Mouse (Mus musculus): ENCODE measurements around the gene Akt1s1.
A peak's percentile ranks its signal among the peaks of the same experiment; 100 is the strongest.
"Not testable (repeated sequence)": the region's sequence is repeated elsewhere in the genome, so short reads cannot be mapped to it uniquely, and the experiment has no call there.

Gene Akt1s1

GRCm38 (mm10) chr7:44869697-44870528, 21.1 kb downstream of the Akt1s1 start, which contains the start of gene Ptov1:
Gene Ptov1 (minus strand): TSS chr7:44869788.
- DNase-seq (ENCODE audit: low read depth, low spot score): peak; percentile 96

DNA sequence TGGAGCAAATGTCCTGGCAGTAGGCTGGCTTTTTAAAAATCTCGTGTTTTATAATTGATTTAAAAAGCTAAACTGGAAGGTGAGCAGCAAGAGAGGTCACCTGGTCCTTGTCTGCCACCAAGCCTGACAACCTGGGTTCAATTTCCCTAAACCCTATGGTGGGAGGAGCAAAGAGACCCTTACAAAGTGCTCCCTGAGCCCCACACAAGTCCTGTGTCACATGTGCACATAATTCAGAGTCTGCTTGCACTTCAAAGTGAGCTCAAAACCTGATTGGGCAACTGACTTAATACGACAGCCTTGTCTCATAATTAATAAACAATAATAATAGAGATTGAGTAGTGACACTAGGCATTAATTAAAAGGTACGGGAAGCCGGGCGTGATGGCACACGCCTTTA, 21.8 kb downstream of the Akt1s1 start:
- no peak for DNase-seq (ENCODE audit: low read depth, low spot score)

DNA sequence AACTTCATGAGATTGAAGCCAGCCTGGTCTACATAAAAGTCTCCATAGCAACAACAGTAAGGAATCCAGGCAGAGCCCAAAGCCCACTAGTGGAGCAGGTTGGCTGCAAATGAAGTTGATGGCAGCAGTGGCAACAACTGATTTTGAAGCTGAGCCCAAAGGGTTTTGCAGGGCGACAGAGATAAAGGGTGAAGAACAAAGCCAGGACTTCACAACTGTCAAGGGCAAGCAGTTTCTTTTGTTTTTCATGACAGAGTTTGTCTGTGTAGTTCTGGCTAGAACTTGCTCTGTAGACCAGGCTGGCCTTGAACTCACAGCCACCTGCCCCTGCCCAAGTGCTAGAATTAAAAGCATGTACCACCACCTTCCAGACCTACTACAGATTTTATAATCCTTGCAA, 22.4 kb downstream of the Akt1s1 start:
- no peak for DNase-seq (ENCODE audit: low read depth, low spot score)

GRCm38 (mm10) chr7:44871774-44872173, 23.0 kb downstream of the Akt1s1 start:
- not testable (repeated sequence) for DNase-seq (ENCODE audit: low read depth, low spot score)

DNA sequence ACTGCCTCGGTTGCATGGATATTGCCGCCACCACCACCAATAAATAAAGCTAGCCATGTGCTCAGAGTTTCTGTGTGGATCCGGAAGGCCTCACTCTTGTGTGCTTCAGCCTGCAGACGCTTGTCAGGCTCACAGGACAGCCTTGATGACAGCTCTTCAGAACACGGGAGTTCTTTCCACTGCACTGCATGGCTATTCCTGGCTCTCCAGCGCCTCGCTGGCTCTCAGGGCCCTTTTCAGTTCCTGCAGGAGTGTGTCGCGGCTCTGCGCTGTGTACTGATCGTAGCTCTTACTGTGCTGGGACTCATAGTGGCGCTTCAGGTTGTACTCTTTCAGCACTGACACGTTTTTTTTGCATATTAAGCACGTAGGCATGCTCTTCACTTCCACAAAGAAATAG, 29.0 kb downstream of the Akt1s1 start:
- DNase-seq (ENCODE audit: low read depth, low spot score): no peak

GRCm38 (mm10) chr7:44883036-44883435, 34.2 kb downstream of the Akt1s1 start:
- DNase-seq (ENCODE audit: low read depth, low spot score): no peak

- DNase-seq (ENCODE audit: low read depth, low spot score): no peak
Measured at GRCm38 (mm10) chr7:44884637-44885036, 35.8 kb downstream of the Akt1s1 start.

DNA sequence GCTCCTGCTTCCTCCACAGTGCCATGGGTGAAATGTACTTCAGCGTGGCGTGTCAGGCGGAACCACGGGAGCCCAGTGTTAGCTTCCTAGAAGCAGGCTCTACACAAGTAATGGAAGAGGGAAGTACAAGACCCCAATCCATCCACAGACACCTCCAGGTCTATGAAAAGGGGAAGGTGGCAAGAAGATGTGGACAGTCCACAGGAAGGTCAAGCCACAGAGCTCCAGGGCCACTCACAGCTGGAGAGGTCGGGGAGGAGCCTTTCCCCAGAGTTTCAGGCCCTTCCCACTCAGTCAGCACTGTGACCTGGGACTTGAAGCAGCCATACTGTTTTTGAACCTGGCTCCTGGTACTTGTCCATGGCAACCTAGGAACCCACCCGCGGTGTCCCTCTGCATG, 38.2 kb downstream of the Akt1s1 start:
- DNase-seq (ENCODE audit: low read depth, low spot score): no peak

- DNase-seq (ENCODE audit: low read depth, low spot score): no peak
Measured at GRCm38 (mm10) chr7:44888256-44889105, 39.7 kb downstream of the Akt1s1 start.

- no peak for DNase-seq (ENCODE audit: low read depth, low spot score)
Measured at GRCm38 (mm10) chr7:44890180-44890579, 41.4 kb downstream of the Akt1s1 start.

DNA sequence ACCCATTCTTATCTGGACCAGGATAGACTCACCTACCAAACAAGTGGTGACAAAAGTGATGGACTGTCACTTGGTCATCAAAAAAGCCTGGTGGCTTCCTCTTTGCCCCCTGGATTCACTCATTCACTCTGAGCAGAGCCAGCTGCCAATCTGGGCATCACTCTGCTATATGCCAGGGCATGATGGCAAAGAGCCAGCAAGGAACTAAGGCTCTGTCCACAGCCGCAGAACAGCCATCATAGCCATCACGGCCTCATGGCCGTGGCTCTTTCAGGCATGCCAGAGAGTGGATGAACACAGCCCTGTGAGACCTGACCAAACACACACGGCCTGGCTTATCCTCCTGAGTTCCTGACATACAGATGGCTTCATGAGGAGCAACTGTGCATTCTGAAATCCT, 41.9 kb downstream of the Akt1s1 start:
- DNase-seq (ENCODE audit: low read depth, low spot score): no peak

DNA sequence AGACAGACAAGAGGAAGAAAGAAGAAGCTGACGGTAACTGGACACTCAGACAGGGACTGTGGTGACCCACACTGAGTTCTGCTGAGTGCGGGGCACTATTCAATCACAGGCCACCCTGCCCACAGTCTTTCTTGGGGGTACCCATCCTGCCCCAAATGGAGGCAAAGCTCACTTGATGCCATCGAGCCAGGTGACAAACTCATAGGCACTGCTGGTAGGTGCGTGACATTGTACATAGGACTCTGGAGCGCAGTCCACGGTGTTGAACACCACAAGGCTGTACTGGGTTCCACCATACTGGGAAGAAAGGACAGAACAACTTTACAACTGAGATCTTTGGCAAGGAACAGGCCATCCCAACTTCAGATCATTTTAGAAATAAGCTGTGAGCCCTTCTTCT, 42.8 kb downstream of the Akt1s1 start:
- DNase-seq (ENCODE audit: low read depth, low spot score): no peak

DNA sequence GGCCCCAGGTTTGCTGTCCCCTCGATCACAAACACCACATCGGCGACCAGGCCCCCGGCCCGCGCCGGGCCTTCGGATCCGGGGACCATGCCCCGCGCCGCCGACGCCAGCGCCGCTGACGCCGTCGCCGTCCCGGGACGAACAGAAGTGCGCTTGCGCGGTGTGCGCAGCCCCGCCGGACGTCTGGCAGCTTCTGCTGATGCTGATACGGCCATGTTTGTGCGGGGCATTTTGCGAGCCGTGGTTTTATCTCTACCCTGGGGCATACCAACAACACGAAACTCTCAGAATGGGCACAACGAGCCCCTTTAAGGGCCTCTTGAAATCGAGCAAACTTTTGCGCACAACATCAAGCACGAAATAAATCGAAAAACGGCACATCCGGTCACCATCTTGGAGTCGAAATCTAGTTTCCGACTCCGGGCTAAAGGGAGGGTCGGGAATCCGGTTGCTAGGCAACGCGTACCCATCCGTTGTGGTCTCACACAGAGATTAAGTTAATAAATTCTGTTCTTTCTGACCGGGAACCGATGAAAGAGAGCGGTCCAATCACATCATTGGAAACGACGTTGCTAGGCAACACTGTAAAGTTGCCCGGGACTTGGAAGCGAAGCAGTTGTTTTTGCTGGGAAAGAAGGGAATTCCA, 43.6 kb downstream of the Akt1s1 start, which contains the start of gene Med25:
TSS of gene Med25 (minus strand) at position 437 of the 646 bp plus-strand sequence.
- peak; percentile 98 for DNase-seq (ENCODE audit: low read depth, low spot score)

DNA sequence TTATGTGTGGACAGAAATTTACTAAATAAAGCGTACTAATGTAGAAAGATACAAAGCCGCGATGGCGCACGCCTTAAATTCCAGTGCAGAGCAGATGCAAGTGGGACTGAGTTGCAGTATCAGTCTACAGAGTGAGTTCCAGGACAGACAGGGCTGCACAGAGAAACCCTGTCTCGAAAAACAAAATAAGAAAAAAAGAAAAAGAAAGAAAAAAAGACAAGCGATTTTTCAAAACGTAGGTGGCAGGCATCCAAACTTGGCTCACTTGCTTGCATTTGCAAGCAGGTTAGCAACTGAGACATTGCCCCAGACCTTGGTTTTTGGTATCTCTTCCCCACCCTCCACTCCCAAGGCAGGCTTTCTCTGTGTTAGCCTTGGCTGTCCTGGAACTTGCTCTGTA, 44.4 kb downstream of the Akt1s1 start:
- DNase-seq (ENCODE audit: low read depth, low spot score): no peak

- DNase-seq (ENCODE audit: low read depth, low spot score): no peak
Measured at GRCm38 (mm10) chr7:44894175-44894574, 45.4 kb downstream of the Akt1s1 start.

DNA sequence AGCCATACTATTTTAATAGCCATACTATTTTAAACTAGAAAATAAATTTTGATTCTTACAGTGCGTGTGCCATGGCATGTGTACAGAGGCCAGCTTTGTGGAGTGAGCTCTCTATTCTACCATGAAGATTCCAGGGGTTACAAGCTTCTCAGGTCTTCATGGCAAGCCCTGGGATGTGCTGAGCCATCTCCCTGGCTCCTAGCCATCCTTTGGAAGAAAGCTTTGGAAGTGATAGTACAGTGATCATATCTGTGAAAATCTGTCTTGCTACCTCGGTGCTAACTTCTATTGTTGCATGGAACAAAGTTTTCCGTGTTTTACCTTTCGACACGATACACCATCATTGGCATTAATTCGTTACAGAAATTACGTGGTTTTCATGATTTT, 46.4 kb downstream of the Akt1s1 start:
- DNase-seq (ENCODE audit: low read depth, low spot score): no peak

DNA sequence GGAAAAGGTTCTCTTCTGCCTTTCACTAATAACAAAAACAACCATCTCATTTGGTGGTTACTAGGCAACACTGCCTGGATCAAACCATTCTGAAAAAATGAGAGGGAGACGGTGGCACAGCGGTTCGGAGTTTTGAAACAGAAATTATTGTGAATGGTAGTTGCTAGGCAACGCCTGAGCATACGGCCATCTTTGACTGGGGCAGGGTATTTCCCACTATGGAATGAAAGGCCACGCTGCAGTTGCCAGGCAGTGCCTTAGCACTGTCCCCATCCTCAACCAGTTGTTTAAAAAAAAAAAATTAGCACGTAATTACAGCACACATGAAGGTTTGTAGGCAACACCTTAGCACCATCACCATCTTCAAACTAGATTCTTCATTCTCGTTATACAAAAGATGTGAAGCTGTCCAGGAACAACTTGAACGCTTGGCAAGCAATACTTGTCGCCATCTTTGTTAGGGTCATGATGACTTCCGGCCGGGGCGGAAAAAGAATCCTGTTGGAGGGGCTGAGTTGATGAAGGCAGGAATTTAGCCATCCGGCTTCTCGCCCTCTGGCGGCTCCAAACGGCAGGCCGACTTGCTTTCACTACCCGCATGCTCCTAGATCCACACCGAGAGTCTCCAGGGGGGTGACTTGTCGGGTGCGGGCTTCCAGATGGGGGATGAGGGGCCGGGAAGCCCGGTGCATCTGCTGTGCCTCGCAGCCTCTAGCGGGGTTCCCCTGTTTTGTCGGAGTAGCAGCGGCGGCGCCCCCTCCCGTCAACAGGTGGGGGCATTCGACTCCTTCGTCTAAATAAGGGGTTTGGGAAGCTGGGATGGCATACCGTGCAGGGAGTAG, 47.0 kb downstream of the Akt1s1 start, which contains the start of gene Fuz:
TSS of gene Fuz (plus strand) at position 487 of the 842 bp plus-strand sequence.
- DNase-seq (ENCODE audit: low read depth, low spot score): peak; percentile 95

DNA sequence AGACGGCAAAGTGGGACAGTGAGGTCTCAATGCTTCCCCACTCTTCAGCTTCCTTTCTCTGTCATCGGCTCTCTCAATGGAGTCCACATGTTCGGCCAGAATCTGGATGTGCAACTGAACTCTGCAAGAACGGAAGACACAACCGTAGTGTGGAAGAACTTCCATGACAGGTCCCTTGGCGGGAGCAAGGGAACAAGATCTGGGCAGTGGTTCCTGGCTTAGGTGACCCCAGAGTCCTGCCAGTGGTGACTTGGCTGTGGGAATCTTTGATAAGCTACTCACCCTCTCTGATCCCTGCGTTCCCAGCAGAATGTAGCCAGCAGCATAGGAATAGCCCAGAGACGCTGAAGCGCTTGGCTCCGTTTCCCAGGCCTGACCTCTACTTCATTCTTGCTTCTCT, 47.7 kb downstream of the Akt1s1 start:
- DNase-seq (ENCODE audit: low read depth, low spot score): no peak

DNA sequence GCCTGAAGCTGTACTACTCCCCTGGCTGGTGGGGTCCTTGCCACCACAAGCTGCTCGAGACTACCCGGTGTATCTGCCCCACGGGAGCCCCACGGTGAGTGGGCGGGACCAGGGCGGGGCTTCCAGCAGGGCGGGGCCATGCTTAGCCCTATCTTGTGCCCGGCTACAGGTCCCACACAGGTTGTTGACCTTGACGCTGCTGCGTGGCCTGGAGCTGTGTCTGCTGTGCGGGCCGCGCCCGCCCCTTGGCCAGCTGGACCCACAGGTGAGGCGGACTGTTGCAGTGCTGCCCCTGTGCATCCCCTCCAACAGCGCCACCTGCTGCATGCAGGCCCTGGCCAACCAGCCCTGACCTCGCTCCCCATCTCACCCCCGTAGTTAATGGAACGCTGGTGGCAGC, 49.8 kb downstream of the Akt1s1 start:
- DNase-seq (ENCODE audit: low read depth, low spot score): no peak

GRCm38 (mm10) chr7:44900632-44901031, 51.8 kb downstream of the Akt1s1 start:
- no peak for DNase-seq (ENCODE audit: low read depth, low spot score)

GRCm38 (mm10) chr7:44901230-44901722, 52.5 kb downstream of the Akt1s1 start:
- DNase-seq (ENCODE audit: low read depth, low spot score): peak; percentile 68
